In the genomic region with DNA sequence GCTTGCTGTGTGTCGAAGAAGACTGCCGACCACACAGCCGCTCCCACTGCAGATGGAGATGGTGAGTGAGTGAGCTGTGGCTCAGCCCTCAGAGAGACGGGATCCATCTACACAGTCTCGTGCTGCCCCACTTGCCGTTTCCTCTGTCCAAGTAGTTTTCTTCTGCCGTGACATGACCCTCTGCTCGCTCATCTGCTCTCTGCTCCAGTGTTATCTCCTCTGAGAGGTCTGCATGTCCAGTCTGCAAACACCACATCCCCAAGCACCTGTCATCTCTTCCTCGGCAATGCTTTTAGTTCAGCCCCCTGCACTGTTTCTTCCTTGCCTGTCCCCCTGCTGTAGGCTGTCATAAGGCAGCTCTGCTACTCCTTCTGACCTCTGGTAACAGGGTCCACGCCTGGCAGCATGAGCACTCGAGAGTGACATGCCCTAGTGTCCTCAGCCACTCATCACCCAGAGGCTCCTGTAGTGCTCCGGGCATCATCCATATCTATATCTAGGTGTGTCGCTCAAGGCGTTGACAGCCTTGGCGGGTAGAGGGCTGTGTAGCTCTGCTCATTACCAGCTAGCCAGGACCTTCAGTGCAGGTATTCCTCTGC, we compare ENCODE assay signal across 29 mouse cellular contexts. TPM values are rescaled to one million over a fixed set of nuclear protein-coding genes. Genes with fewer than 3 reads are reported as not detected.
A peak's percentile ranks its signal among the peaks of the same experiment; 100 is the strongest.
DNase-seq lines count a peak whose midpoint lies in the region; ATAC-seq lines count a peak whose summit lies in the region.
"Had no signal": no experiment of that assay in that cellular context is flagged by ENCODE, and none has a peak within 500 bp of the region (broad histone marks: within the 10 kb centered on the region; RNA-seq: fewer than 3 reads in every experiment).

No protein-coding gene starts in this region.

- peaks cover 16% of the 10 kb centered on the region for H3K4me1 ChIP-seq in heart, embryonic 12.5 days (replicated peaks)
- peaks cover 14% of the 10 kb centered on the region for H3K4me1 ChIP-seq in heart, embryonic 15.5 days (replicated peaks)
- H3K4me1 ChIP-seq: embryonic facial prominence, embryonic 10.5 days; embryonic facial prominence, embryonic 13.5 days; forebrain, embryonic 12.5 days; forebrain, embryonic 15.5 days; hindbrain, embryonic 10.5 days; hindbrain, embryonic 13.5 days; kidney, embryonic 15.5 days had no signal

- H3K27me3 ChIP-seq in heart, embryonic 12.5 days (replicated peaks): peaks cover 19% of the 10 kb centered on the region; the same call in 1 of the 2 replicates
- no peaks in the 10 kb centered on the region for H3K27me3 ChIP-seq in heart, embryonic 15.5 days
- H3K27me3 ChIP-seq: CH12.LX; embryonic facial prominence, embryonic 13.5 days; forebrain, embryonic 12.5 days; forebrain, embryonic 15.5 days; hindbrain, embryonic 13.5 days; intestine, embryonic 15.5 days; kidney, embryonic 15.5 days; Patski had no signal

- peak overlapping the region; percentile 35; the same call in 1 of the 2 replicates for H3K9ac ChIP-seq in heart, embryonic 12.5 days
- no peak overlapping the region for H3K9ac ChIP-seq in heart, embryonic 15.5 days
- H3K9ac ChIP-seq: embryonic facial prominence, embryonic 13.5 days; forebrain, embryonic 12.5 days; forebrain, embryonic 15.5 days; hindbrain, embryonic 13.5 days; intestine, embryonic 15.5 days; kidney, embryonic 15.5 days had no signal

- 36% methylated on average over 15 of the region's 15 CpGs for WGBS in heart, embryonic 12.5 days
- WGBS in heart, embryonic 15.5 days: 45% methylated on average over 15 of the region's 15 CpGs

- H3K4me2 ChIP-seq in heart, embryonic 12.5 days: peak overlapping the region; percentile 18; the same call in 1 of the 2 replicates
- no peak overlapping the region for H3K4me2 ChIP-seq in heart, embryonic 15.5 days
- H3K4me2 ChIP-seq: embryonic facial prominence, embryonic 13.5 days; forebrain, embryonic 12.5 days; forebrain, embryonic 15.5 days; hindbrain, embryonic 13.5 days; intestine, embryonic 15.5 days; kidney, embryonic 15.5 days had no signal

- peak; percentile 87 for DNase-seq in heart, adult 11 months
- no peak for DNase-seq in heart, postnatal 25 days (ENCODE audit: low spot score)
- no peak for DNase-seq in heart, adult 8-10 months (ENCODE audit: low spot score)
- DNase-seq in heart, postnatal 36 days: no peak
- DNase-seq: adrenal gland, postnatal 10 days; adrenal gland, postnatal 36 days; B cell, adult 2 months; cerebellum, adult 18-20 months; cerebellum, adult 9-10 months; cerebellum, postnatal 14 days; gastrocnemius, postnatal 25 days; kidney, adult 11 months; kidney, adult 8-10 months had no signal

- peak; percentile 66 for ATAC-seq in heart, embryonic 12.5 days (ENCODE audit: insufficient number of reproducible peaks, low FRiP score)
- ATAC-seq in heart, embryonic 15.5 days (replicated peaks; ENCODE audit: insufficient number of reproducible peaks, insufficient read depth, low FRiP score, low read depth): peak; percentile 84
- ATAC-seq: forebrain, embryonic 15.5 days; hindbrain, embryonic 16.5 days; intestine, embryonic 15.5 days; Patski had no signal

- intact Hi-C loops in heart, postnatal 25 days (cut with DNase I): no loop called here
- intact Hi-C loops in heart, postnatal 36 days (cut with DNase I): no loop called here

- H3K27ac ChIP-seq in heart, embryonic 12.5 days (ENCODE audit: poor library complexity, severe bottlenecking): peak overlapping the region; percentile 29; the same call in 1 of the 2 replicates
- 0 out of 2 replicates have a peak overlapping the region, but pooled peaks have one; percentile 20 for H3K27ac ChIP-seq in heart, embryonic 15.5 days
- H3K27ac ChIP-seq: embryonic facial prominence, embryonic 10.5 days; embryonic facial prominence, embryonic 13.5 days; forebrain, embryonic 12.5 days; forebrain, embryonic 15.5 days; hindbrain, embryonic 10.5 days; hindbrain, embryonic 13.5 days; intestine, embryonic 15.5 days; kidney, embryonic 15.5 days had no signal

- no peak overlapping the region for H3K4me3 ChIP-seq in heart, embryonic 12.5 days
- H3K4me3 ChIP-seq in heart, embryonic 15.5 days: no peak overlapping the region
- H3K4me3 ChIP-seq: embryonic facial prominence, embryonic 10.5 days; embryonic facial prominence, embryonic 13.5 days; erythroblast, embryonic 14.5 days; forebrain, embryonic 12.5 days; forebrain, embryonic 15.5 days; hindbrain, embryonic 10.5 days; hindbrain, embryonic 13.5 days; intestine, embryonic 15.5 days; kidney, embryonic 15.5 days had no signal

- peaks cover 93% of the 10 kb centered on the region for H3K36me3 ChIP-seq in heart, embryonic 12.5 days
- peaks cover 69% of the 10 kb centered on the region for H3K36me3 ChIP-seq in heart, embryonic 15.5 days

- no peaks in the 10 kb centered on the region for H3K9me3 ChIP-seq in heart, embryonic 12.5 days (replicated peaks)
- H3K9me3 ChIP-seq in heart, embryonic 15.5 days (replicated peaks): no peaks in the 10 kb centered on the region
- H3K9me3 ChIP-seq: embryonic facial prominence, embryonic 10.5 days; embryonic facial prominence, embryonic 13.5 days; forebrain, embryonic 12.5 days; forebrain, embryonic 15.5 days; G1E; hindbrain, embryonic 10.5 days; hindbrain, embryonic 13.5 days; intestine, embryonic 15.5 days; kidney, embryonic 15.5 days had no signal

RNA-seq across cellular contexts. Expression of a gene that starts 8.2 kb away (rescaled TPM):
- 10 to 100 TPM; 20.9 to 26.1 TPM for total RNA-seq in heart, postnatal 25 days (2021)
- 44.5 and 48.6 TPM in 2 replicates for polyA plus RNA-seq in heart, embryonic 12.5 days (2016; fragmentation: Nextera tagmentation; extraction: Ambion mirVana)
- 10 to 100 TPM; 20.4 to 25.6 (median 22.7) TPM for total RNA-seq in heart, adult 8-10 months (2022)
- polyA plus RNA-seq in heart, embryonic 15.5 days (2015; fragmentation: Nextera tagmentation; extraction: Ambion mirVana): 36.3 and 51.0 TPM in 2 replicates
- 10 to 100 TPM; 22.2 to 25.1 TPM for total RNA-seq in heart, postnatal 36 days (2021)

RNA-seq across cellular contexts. Expression of a gene that starts 8.3 kb away (rescaled TPM):
- total RNA-seq in heart, postnatal 25 days (2021): 10 to 100 TPM; 81.8 to 82.6 TPM
- 66.6 and 72.0 TPM in 2 replicates for polyA plus RNA-seq in heart, embryonic 12.5 days (2016; fragmentation: Nextera tagmentation; extraction: Ambion mirVana)
- 10 to 100 TPM; 82.2 to 91.1 (median 85.5) TPM for total RNA-seq in heart, adult 8-10 months (2022)
- 72.1 and 97.8 TPM in 2 replicates for polyA plus RNA-seq in heart, embryonic 15.5 days (2015; fragmentation: Nextera tagmentation; extraction: Ambion mirVana)
- 10 to 100 TPM; 83.3 to 86.2 TPM for total RNA-seq in heart, postnatal 36 days (2021)

RNA-seq across cellular contexts. Expression of a gene that starts 13.7 kb away (rescaled TPM):
- under 1 TPM; 0.20 to 0.26 TPM for total RNA-seq in heart, postnatal 25 days (2021)
- 0.89 and 0.91 TPM in 2 replicates for polyA plus RNA-seq in heart, embryonic 12.5 days (2016; fragmentation: Nextera tagmentation; extraction: Ambion mirVana)
- total RNA-seq in heart, adult 8-10 months (2022): under 1 TPM in 2 of 4 experiments, not detected in 2; 0.12 to 0.14 TPM
- 0.47 and 0.94 TPM in 2 replicates for polyA plus RNA-seq in heart, embryonic 15.5 days (2015; fragmentation: Nextera tagmentation; extraction: Ambion mirVana)
- total RNA-seq in heart, postnatal 36 days (2021): under 1 TPM; 0.22 to 0.30 TPM
- total RNA-seq: gastrocnemius, adult 8-10 months had no signal

RNA-seq across cellular contexts. Expression of a gene that starts 37.0 kb away (rescaled TPM):
- total RNA-seq in heart, postnatal 25 days (2021): 10 to 100 TPM; 19.6 to 21.3 TPM
- polyA plus RNA-seq in heart, embryonic 12.5 days (2016; fragmentation: Nextera tagmentation; extraction: Ambion mirVana): 29.9 and 32.4 TPM in 2 replicates
- total RNA-seq in heart, adult 8-10 months (2022): 10 to 100 TPM; 20.0 to 23.2 (median 21.6) TPM
- polyA plus RNA-seq in heart, embryonic 15.5 days (2015; fragmentation: Nextera tagmentation; extraction: Ambion mirVana): 15.1 and 22.0 TPM in 2 replicates
- 10 to 100 TPM; 20.8 to 21.7 TPM for total RNA-seq in heart, postnatal 36 days (2021)

RNA-seq across cellular contexts. Expression of a gene that starts 37.2 kb away (rescaled TPM):
- total RNA-seq in heart, postnatal 25 days (2021): 1 to 10 TPM; 8.6 to 9.4 TPM
- 12.5 and 12.7 TPM in 2 replicates for polyA plus RNA-seq in heart, embryonic 12.5 days (2016; fragmentation: Nextera tagmentation; extraction: Ambion mirVana)
- 1 to 10 TPM; 7.2 to 9.0 (median 8.5) TPM for total RNA-seq in heart, adult 8-10 months (2022)
- polyA plus RNA-seq in heart, embryonic 15.5 days (2015; fragmentation: Nextera tagmentation; extraction: Ambion mirVana): 11.7 and 12.7 TPM in 2 replicates
- 10 to 100 TPM in 1 of 2 experiments, 1 to 10 TPM in 1; 8.5 to 10.3 TPM for total RNA-seq in heart, postnatal 36 days (2021)
